In genomic region chr3:138240411-138240810, GRCm38 (mm10) we compare ENCODE assay signal across 13 mouse cellular contexts. TPM values are rescaled to one million over a fixed set of nuclear protein-coding genes. Genes with fewer than 3 reads are reported as not detected.
DNase-seq lines count a peak whose midpoint lies in the region; ATAC-seq lines count a peak whose summit lies in the region.
"Had no signal": no experiment of that assay in that cellular context is flagged by ENCODE, and none has a peak within 500 bp of the region (broad histone marks: within the 10 kb centered on the region; RNA-seq: fewer than 3 reads in every experiment).

No protein-coding gene starts in this region.

- H3K4me1 ChIP-seq in kidney, embryonic 15.5 days = peaks cover 25% of the 10 kb centered on the region
- H3K4me1 ChIP-seq in midbrain, embryonic 14.5 days (ENCODE audit: control insufficient read depth, insufficient read depth, low read length) = 0 out of 2 replicates have a peak, but pooled peaks cover 3% of the 10 kb centered on the region
- H3K4me1 ChIP-seq in midbrain, embryonic 16.5 days (ENCODE audit: control insufficient read depth, insufficient read depth, low read length) = peaks cover 4% of the 10 kb centered on the region; the same call in 1 of the 2 replicates
- H3K4me1 ChIP-seq: stomach, embryonic 15.5 days had no signal

- no peaks in the 10 kb centered on the region for H3K36me3 ChIP-seq in kidney, embryonic 15.5 days
- no peaks in the 10 kb centered on the region for H3K36me3 ChIP-seq in midbrain, embryonic 14.5 days (ENCODE audit: control insufficient read depth, insufficient read depth, low read length)
- no peaks in the 10 kb centered on the region for H3K36me3 ChIP-seq in midbrain, embryonic 16.5 days (ENCODE audit: control insufficient read depth, insufficient read depth, low read length)
- no peaks in the 10 kb centered on the region for H3K36me3 ChIP-seq in splenic B cell, adult 2 months (ENCODE audit: control insufficient read depth, insufficient read depth, low read length, poor library complexity, severe bottlenecking)
- H3K36me3 ChIP-seq: limb, embryonic 13.5 days; stomach, embryonic 15.5 days had no signal

- H3K4me3 ChIP-seq in kidney, embryonic 15.5 days (replicated peaks) = no peak overlapping the region
- H3K4me3 ChIP-seq in midbrain, embryonic 14.5 days (replicated peaks; ENCODE audit: low read depth, low read length) = no peak overlapping the region
- no peak overlapping the region for H3K4me3 ChIP-seq in midbrain, embryonic 16.5 days (ENCODE audit: low read depth, low read length)
- H3K4me3 ChIP-seq: limb, embryonic 13.5 days; stomach, embryonic 15.5 days had no signal

- no peaks in the 10 kb centered on the region for H3K27me3 ChIP-seq in kidney, embryonic 15.5 days
- H3K27me3 ChIP-seq in midbrain, embryonic 14.5 days (ENCODE audit: control insufficient read depth, insufficient read depth, low read length) = no peaks in the 10 kb centered on the region
- H3K27me3 ChIP-seq in midbrain, embryonic 16.5 days (ENCODE audit: control insufficient read depth, insufficient read depth, low read depth, low read length) = no peaks in the 10 kb centered on the region
- H3K27me3 ChIP-seq in splenic B cell, adult 2 months (ENCODE audit: control insufficient read depth, insufficient read depth, low read length, poor library complexity, severe bottlenecking) = no peaks in the 10 kb centered on the region
- H3K27me3 ChIP-seq: stomach, embryonic 15.5 days had no signal

- DNase-seq in adrenal gland, adult 2 months = peak; percentile 33
- DNase-seq in adrenal gland, postnatal 25 days = no peak
- DNase-seq in kidney, adult 18-20 months = peak; percentile 33
- peak; percentile 49 for DNase-seq in midbrain, embryonic 14.5 days
- DNase-seq in splenic B cell, adult 2 months (ENCODE audit: low read depth, low spot score) = peak; percentile 2
- no peak for DNase-seq in gastrocnemius, postnatal 36 days

- no peaks in the 10 kb centered on the region for H3K9me3 ChIP-seq in kidney, embryonic 15.5 days (replicated peaks)
- H3K9me3 ChIP-seq in midbrain, embryonic 14.5 days (ENCODE audit: control insufficient read depth, low read length) = no peaks in the 10 kb centered on the region
- H3K9me3 ChIP-seq in midbrain, embryonic 16.5 days (replicated peaks; ENCODE audit: control insufficient read depth, low read length, poor library complexity, severe bottlenecking) = no peaks in the 10 kb centered on the region
- H3K9me3 ChIP-seq: limb, embryonic 13.5 days; stomach, embryonic 15.5 days had no signal

- H3K27ac ChIP-seq in kidney, embryonic 15.5 days = no peak overlapping the region
- H3K27ac ChIP-seq in midbrain, embryonic 14.5 days (replicated peaks; ENCODE audit: low read depth, low read length) = no peak overlapping the region
- H3K27ac ChIP-seq in midbrain, embryonic 16.5 days (ENCODE audit: low read length) = no peak overlapping the region
- H3K27ac ChIP-seq: limb, embryonic 13.5 days; stomach, embryonic 15.5 days had no signal

- intact Hi-C loops in gastrocnemius, postnatal 36 days (cut with DNase I) = no loop called here

- 76% methylated on average over 3 of the region's 3 CpGs for WGBS in kidney, embryonic 15.5 days
- WGBS in midbrain, embryonic 14.5 days = 89% methylated on average over 3 of the region's 3 CpGs
- WGBS in midbrain, embryonic 16.5 days = 88% methylated on average over 3 of the region's 3 CpGs

- H3K9ac ChIP-seq in kidney, embryonic 15.5 days = no peak overlapping the region
- no peak overlapping the region for H3K9ac ChIP-seq in midbrain, embryonic 14.5 days (replicated peaks; ENCODE audit: low read length)
- no peak overlapping the region for H3K9ac ChIP-seq in midbrain, embryonic 16.5 days (ENCODE audit: low read depth, low read length)
- H3K9ac ChIP-seq: limb, embryonic 13.5 days; stomach, embryonic 15.5 days had no signal

- no peak for ATAC-seq in kidney, embryonic 15.5 days (replicated peaks; ENCODE audit: low FRiP score)
- ATAC-seq in midbrain, embryonic 14.5 days (ENCODE audit: low FRiP score, low TSS enrichment) = no peak
- ATAC-seq in midbrain, embryonic 16.5 days = no peak

- H3K4me2 ChIP-seq in kidney, embryonic 15.5 days = no peak overlapping the region
- H3K4me2 ChIP-seq in midbrain, embryonic 14.5 days (ENCODE audit: low read length) = no peak overlapping the region
- no peak overlapping the region for H3K4me2 ChIP-seq in midbrain, embryonic 16.5 days (ENCODE audit: low read length)
- H3K4me2 ChIP-seq: stomach, embryonic 15.5 days had no signal

RNA-seq across cellular contexts. Expression of gene Adh1, which starts 20.4 kb away (rescaled TPM):
- total RNA-seq in adrenal gland, adult 2 months (2021) = 1,000 to 10,000 TPM; 1,828 to 8,328 TPM
- polyA plus RNA-seq in adrenal gland, adult 2 months (2012; rRNA removed) = 1,650 and 3,116 TPM in 2 replicates
- total RNA-seq in adrenal gland, postnatal 25 days (2021) = 7,275 and 7,287 TPM in 2 replicates
- 43.5 and 86.9 TPM in 2 replicates for polyA plus RNA-seq in kidney, embryonic 15.5 days (2015; fragmentation: Nextera tagmentation; extraction: Ambion mirVana)
- 0.32 and 0.51 TPM in 2 replicates for polyA plus RNA-seq in midbrain, embryonic 14.5 days (2014; fragmentation: Nextera tagmentation; extraction: Ambion mirVana)
- 1.1 TPM in 2 replicates for polyA plus RNA-seq in midbrain, embryonic 16.5 days (2015; fragmentation: Nextera tagmentation; extraction: Ambion mirVana)
- 10 to 100 TPM; 37.4 to 44.9 TPM for total RNA-seq in gastrocnemius, postnatal 36 days (2021)
- total RNA-seq: megakaryocyte-erythroid progenitor cell, adult 5-6 weeks had no signal

RNA-seq across cellular contexts. Expression of gene Adh7, which starts 22.9 kb away (rescaled TPM):
- 10 to 100 TPM in 1 of 2 experiments, 1 to 10 TPM in 1; 8.4 to 61.8 TPM for total RNA-seq in adrenal gland, adult 2 months (2021)
- 3.9 and 4.4 TPM in 2 replicates for polyA plus RNA-seq in adrenal gland, adult 2 months (2012; rRNA removed)
- total RNA-seq in adrenal gland, postnatal 25 days (2021) = 37.9 and 41.2 TPM in 2 replicates
- 0.74 and 0.91 TPM in 2 replicates for polyA plus RNA-seq in kidney, embryonic 15.5 days (2015; fragmentation: Nextera tagmentation; extraction: Ambion mirVana)
- 1.1 and 1.4 TPM in 2 replicates for polyA plus RNA-seq in midbrain, embryonic 14.5 days (2014; fragmentation: Nextera tagmentation; extraction: Ambion mirVana)
- polyA plus RNA-seq in midbrain, embryonic 16.5 days (2015; fragmentation: Nextera tagmentation; extraction: Ambion mirVana) = 1.3 and 1.6 TPM in 2 replicates
- total RNA-seq in gastrocnemius, postnatal 36 days (2021) = under 1 TPM; 0.27 to 0.46 TPM
- total RNA-seq: megakaryocyte-erythroid progenitor cell, adult 5-6 weeks had no signal

RNA-seq across cellular contexts. Expression of gene 4930579F01Rik, which starts 46.8 kb away (rescaled TPM):
- not detected for total RNA-seq in adrenal gland, adult 2 months (2021)
- polyA plus RNA-seq in adrenal gland, adult 2 months (2012; rRNA removed) = not detected in 2 replicates
- total RNA-seq in adrenal gland, postnatal 25 days (2021) = 0.24 TPM in 1 of 2 replicates, not detected in the other
- 0.09 and 0.19 TPM in 2 replicates for polyA plus RNA-seq in kidney, embryonic 15.5 days (2015; fragmentation: Nextera tagmentation; extraction: Ambion mirVana)
- not detected in 2 replicates for polyA plus RNA-seq in midbrain, embryonic 14.5 days (2014; fragmentation: Nextera tagmentation; extraction: Ambion mirVana)
- not detected in 2 replicates for polyA plus RNA-seq in midbrain, embryonic 16.5 days (2015; fragmentation: Nextera tagmentation; extraction: Ambion mirVana)
- not detected for total RNA-seq in gastrocnemius, postnatal 36 days (2021)
- total RNA-seq: heart, postnatal 10 days; megakaryocyte-erythroid progenitor cell, adult 5-6 weeks had no signal
- polyA plus RNA-seq: embryonic facial prominence, embryonic 14.5 days had no signal

Comparison
In these comparisons a context has a peak if more than half of its experiments do, and no peak if none do; other contexts are left out.
1. DNase-seq: peak in adrenal gland, adult 2 months (single experiment), kidney, adult 18-20 months (single experiment), midbrain, embryonic 14.5 days (single experiment) and splenic B cell, adult 2 months (single experiment); none in adrenal gland, postnatal 25 days (single experiment) and gastrocnemius, postnatal 36 days (0 of 2).
2. RNA of gene Adh1, which starts 20.4 kb away (polyA plus RNA-seq): 1,650 to 3,116 TPM in adrenal gland, adult 2 months and 43.5 to 86.9 TPM in kidney, embryonic 15.5 days; 1.1 TPM in midbrain, embryonic 16.5 days and 0.32 to 0.51 TPM in midbrain, embryonic 14.5 days; every median in the first group is over 10 times any median in the second.